Mouse (Mus musculus) layer of hippocampus, postnatal 25 days (tissue): ENCODE data around the gene Eif3k. TPM values are rescaled to one million over a fixed set of nuclear protein-coding genes. Genes with fewer than 3 reads are reported as not detected.

Experiments used
- DNase-seq, 2 experiments: peaks; one replicate each; pipeline ENCODE4 v3.0.0; 2022; ENCODE audit warnings: mixed read lengths in 2 of 2, low spot score in 1 of 2; ENCODE audit errors: extremely low spot score in 1 of 2
- total RNA-seq, 2 experiments: library from RNA; stranded (reverse); gene quantifications; 2 replicates each; pipeline ENCODE4 v1.2.3; 2021

Eif3k gene
- total RNA-seq, 2 experiments from 2014 or later: 179 to 185 TPM

DNA sequence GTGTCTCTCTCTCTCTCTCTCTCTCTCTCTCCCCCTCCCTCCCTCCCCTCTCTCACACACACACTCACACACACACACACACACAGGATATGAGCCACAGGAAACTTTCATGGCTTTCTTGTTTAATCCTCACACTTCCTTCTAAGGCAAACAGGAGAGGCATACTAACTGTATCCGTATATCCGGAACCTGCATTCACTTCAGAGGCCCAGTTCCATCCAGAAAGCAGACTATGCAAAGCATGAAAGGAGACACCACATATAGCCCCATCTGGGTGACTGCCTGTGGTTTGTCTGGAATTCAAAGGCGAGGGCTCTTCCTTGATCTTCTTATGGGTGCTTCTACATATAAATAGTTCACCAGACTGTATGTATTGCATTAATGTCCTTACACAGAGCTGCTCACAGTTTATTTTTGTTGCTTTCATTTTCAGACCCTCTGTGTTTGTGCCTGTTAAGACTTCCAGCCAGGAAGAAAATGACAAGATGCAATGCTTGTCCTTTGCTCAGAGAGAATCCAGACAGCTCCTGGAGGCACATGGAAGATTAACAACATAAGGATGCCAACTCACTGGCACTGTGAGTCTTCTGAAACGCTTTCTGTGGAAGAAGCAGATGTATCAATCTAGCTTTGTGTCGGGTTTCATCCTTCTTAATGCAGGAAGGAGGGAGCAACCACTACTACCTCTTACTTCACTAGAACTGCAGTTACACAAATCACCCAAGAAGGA lies 38.0 kb downstream of the Eif3k start:
- no peak for DNase-seq

GRCm38 (mm10) chr7:28941542-28941941 lies 40.1 kb downstream of the Eif3k start:
- DNase-seq: no peak

- no peak for DNase-seq
Measured at GRCm38 (mm10) chr7:28941129-28941528, 40.5 kb downstream of the Eif3k start.

GRCm38 (mm10) chr7:28939418-28940183 lies 42.1 kb downstream of the Eif3k start:
- no peak for DNase-seq

DNA sequence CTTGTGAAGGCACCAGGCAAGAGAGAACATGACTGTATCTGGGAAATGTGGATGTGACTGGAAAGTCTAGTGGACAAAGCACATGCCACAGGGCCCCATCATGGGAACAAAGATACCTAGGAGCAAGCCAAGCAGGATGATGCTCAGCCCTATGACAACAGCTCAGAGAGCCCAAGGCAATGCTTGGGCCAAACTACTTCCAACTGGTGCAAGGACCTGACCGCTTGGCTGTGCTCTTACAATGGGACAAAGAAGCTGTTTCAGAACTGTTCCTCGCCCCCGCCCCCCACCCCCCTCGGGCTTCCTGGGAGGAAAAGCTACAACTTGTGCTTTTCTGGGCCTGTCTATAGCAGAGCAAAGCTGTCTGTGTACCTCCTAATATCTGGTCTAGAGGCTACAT lies 43.0 kb downstream of the Eif3k start:
- DNase-seq: no peak

DNA sequence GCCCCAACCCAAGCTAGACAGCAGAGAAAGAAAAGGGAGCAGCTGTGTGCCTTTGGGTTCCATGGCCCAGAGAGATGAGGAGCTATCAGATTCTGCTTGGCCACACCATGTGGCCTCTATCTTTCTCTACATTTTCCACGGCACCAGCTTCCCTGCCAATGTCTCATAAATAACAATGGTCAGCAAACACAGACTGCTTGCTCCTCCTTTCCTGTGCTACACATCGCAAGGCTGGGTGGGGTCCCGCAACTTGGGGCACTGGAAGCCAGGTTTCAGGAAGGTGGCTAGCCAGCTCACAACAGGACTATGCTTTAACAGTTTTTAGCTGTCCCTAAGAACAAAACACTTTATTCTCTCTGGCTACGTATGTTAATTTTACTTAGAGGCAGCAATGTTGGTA lies 44.9 kb downstream of the Eif3k start:
- no peak for DNase-seq

- DNase-seq: no peak
Measured at GRCm38 (mm10) chr7:28933825-28934224, 47.8 kb downstream of the Eif3k start.

GRCm38 (mm10) chr7:28932421-28933041 lies 49.1 kb downstream of the Eif3k start:
- no peak for DNase-seq

DNA sequence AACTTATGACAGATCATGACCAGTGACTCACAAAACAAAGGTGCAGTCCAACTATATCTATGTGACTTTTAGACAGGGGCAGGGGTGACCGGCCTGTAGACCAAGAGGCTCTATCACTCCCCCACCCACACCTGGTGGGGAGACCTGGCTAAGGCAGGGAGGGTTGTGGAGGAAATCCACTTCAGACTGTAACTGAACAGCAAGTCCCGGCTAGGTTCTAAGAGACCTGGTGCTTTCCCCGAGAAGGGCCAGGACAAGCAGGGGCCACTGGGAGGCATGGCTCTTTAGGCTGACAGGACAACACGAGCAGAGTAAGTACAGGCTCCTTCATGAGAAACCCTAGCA lies 50.0 kb downstream of the Eif3k start:
- no peak for DNase-seq

GRCm38 (mm10) chr7:28931032-28931694 lies 50.5 kb downstream of the Eif3k start:
- no peak for DNase-seq

DNA sequence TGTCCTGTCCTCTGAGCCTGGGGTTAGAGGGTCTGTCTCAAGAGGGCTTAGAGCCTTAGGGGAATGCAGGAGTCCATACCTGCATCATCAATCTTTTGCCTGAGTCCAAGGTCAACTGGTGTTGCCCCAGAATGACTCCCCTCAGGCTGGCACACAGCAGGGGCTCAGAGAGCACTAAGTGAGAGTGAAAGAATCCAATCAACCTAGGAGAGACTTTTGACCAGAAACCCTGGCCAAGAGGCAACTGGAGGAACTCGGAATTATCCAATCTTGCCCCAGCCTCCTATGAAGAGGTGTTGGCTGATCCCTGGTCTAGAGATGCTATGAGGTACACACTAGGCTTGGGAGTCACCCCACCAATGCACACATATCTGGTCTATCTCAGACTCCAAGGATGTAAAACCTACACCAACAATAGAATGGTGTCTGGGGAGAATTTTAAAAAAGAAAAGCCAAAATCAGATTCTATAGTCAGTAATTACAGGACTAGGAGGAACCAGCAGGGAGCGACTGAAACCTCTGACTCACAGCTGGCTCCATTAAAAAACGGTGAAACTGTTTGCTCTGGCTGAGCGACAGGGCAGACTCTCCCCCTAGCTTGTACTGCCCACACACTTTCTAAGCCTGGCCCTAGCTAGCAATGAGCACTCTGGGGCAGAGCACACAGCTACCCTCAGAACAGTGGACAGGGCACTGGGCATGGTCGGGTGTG lies 51.2 kb downstream of the Eif3k start:
- DNase-seq: no peak

DNA sequence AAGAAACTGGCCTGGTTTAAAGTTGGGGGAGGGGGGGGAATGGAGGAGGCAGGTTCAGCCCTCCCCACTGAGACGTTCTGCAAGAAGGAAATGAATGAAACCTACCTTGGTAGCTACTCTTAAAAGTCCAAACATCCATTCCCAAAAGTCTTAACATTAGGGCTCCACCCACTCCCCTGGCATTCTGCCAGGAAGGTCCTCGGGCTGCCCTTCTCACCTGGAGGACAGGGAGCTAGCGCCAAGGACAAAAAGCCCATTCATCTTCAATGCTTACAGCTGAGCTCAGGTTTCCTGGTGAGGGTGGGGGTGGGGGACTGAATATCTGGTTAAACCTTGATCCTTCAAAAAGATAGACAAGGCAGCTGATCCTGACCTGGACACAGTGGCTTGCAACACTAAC lies 52.3 kb downstream of the Eif3k start:
- DNase-seq: no peak

DNA sequence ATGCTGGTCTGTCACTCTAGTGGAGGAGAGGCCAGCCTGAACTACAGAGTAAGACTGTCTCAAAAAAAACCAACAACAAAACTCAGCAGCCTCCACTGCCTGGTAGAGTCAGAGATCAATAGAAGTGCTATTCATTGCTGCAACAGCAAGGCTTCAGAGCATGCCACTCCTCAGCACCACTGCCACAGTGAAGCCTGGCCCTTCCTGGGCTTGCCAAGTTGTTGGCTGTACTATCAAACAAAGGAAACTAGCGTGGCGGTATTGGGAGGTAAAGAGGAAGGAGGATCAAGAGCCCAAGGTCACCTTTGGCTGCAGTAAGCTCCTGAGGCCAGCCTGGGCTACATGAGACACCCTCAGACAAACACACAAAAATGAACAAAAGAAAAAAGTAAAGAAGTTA lies 55.5 kb downstream of the Eif3k start:
- DNase-seq: no peak

GRCm38 (mm10) chr7:28925317-28925716 lies 56.3 kb downstream of the Eif3k start:
- DNase-seq: no peak

DNA sequence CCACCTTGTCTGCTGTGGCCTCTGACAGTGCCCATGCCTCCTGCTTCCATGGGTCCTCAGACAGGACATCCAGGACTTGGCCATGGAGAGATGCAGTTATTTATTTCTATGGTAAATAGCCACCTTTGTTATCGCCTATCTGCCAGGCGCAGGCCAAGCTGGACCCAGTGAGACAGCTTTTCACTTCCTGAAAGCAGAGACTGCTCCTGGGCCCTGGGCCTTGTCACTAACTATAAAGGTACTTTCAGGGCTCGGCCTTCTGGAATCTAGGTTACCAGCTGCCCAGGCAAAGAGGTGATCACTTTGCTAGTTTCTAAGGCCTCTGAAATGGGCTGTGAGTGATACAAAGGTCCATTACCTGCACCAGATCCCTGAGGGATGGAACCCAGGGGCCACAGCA lies 56.9 kb downstream of the Eif3k start:
- DNase-seq: no peak

- no peak for DNase-seq
Measured at GRCm38 (mm10) chr7:28923865-28924291, 57.8 kb downstream of the Eif3k start.

DNA sequence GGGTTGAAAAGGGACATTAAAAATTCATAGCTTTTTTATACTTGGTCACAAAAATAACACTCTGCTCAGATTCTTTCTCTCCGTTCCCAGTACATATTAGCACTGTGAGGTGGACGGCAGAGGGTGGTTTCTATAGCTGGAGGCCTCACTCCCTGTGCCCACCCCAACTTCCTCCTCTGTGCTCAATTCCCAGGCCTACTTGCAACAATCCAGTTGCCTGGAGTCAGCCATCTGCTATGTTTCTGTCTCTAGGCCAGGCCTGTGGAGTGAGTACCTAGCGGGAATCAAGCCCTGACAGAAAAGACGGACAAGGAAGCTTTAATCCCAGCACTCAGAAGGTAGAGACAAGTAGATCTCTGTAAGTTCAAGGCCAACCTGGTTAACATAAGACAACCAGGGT lies 59.1 kb downstream of the Eif3k start:
- no peak for DNase-seq

GRCm38 (mm10) chr7:28921722-28922465 lies 59.8 kb downstream of the Eif3k start:
- DNase-seq: no peak
